Mouse (Mus musculus) liver, embryonic 11.5 days (tissue): ENCODE data around the gene Nup160. TPM values are rescaled to one million over a fixed set of nuclear protein-coding genes. Genes with fewer than 3 reads are reported as not detected.
A peak's percentile ranks its signal among the peaks of the same experiment; 100 is the strongest.

ENCODE experiments used
- ATAC-seq: fragments of 200-750 bp; cut with Nextera tagmentation; replicated peaks from 2 replicates; pipeline ENCODE4 v1.8.0; 2017; ENCODE audit warnings: moderate number of reproducible peaks, mild to moderate bottlenecking, moderate TSS enrichment, moderate library complexity; ENCODE audit not compliant: low FRiP score
- DNase-seq: peaks from one replicate; pipeline ENCODE4 v3.0.0-alpha.2; 2017; ENCODE audit warnings: low spot score
- H3K27ac ChIP-seq: fragments of 300-500 bp; sonication (generic); 2 replicates; pipeline ENCODE4 v1.5.1; 2014; ENCODE audit warnings: mild to moderate bottlenecking, low read depth, low read length, control low read depth
- H3K27me3 ChIP-seq: fragments of 300-500 bp; sonication (generic); replicated peaks from 2 replicates; pipeline ENCODE4 v1.6.1; 2014; ENCODE audit warnings: low read length, mixed read lengths; ENCODE audit not compliant: control insufficient read depth, insufficient read depth
- H3K36me3 ChIP-seq: fragments of 300-500 bp; sonication (generic); 2 replicates; pipeline ENCODE4 v1.6.1; 2014; ENCODE audit warnings: mild to moderate bottlenecking, low read length, moderate library complexity, mixed read lengths; ENCODE audit not compliant: control insufficient read depth, insufficient read depth
- H3K4me1 ChIP-seq: fragments of 300-500 bp; sonication (generic); replicated peaks from 2 replicates; pipeline ENCODE4 v1.6.1; 2014; ENCODE audit warnings: low read length, mixed read lengths; ENCODE audit not compliant: control insufficient read depth, insufficient read depth
- H3K4me2 ChIP-seq: fragments of 300-500 bp; sonication (generic); 2 replicates; pipeline ENCODE4 v1.6.1; 2014; ENCODE audit warnings: mild to moderate bottlenecking, control low read depth, moderate library complexity
- H3K4me3 ChIP-seq: fragments of 300-500 bp; sonication (generic); 2 replicates; pipeline ENCODE4 v1.5.1; 2014; ENCODE audit warnings: low read depth, low read length, control low read depth
- H3K9ac ChIP-seq: fragments of 300-500 bp; sonication (generic); 2 replicates; pipeline ENCODE4 v1.6.1; 2014; ENCODE audit warnings: low read depth, low read length, control low read depth
- H3K9me3 ChIP-seq: fragments of 300-500 bp; sonication (generic); 2 replicates; pipeline ENCODE4 v1.6.1; 2016; ENCODE audit warnings: low read length, inconsistent platforms, mixed read lengths; ENCODE audit not compliant: control insufficient read depth
- WGBS: fragments of 180-500 bp; shearing (Covaris S2); extraction: QIAGEN DNeasy Blood & Tissue Kit; methylation state at CpG from one replicate; pipeline ENCODE4 v1.1.7; 2014; 5-methylcytosine and 5-hydroxymethylcytosine counted together
- polyA plus RNA-seq: library from polyadenylated mRNA; unstranded; fragments of >200 nt; fragmentation: Nextera tagmentation; extraction: Ambion mirVana; gene quantifications from 2 replicates; pipeline ENCODE4 v1.2.1, GENCODE M21; 2014

The Nup160 gene
- polyA plus RNA-seq = 83.8 and 88.0 TPM in 2 replicates

GRCm38 (mm10) chr2:90677007-90677406 lies at the start of gene Nup160:
Gene Nup160 (plus strand): TSS chr2:90677215.
- Histone ChIP-seq H3K9me3 (no peaks in the 10 kb centered on the region), H3K36me3 (no peaks in the 10 kb centered on the region), H3K27ac (no peak within 1 kb of the TSS), H3K9ac (no peak within 1 kb of the TSS), H3K4me3 (0 out of 2 replicates have a peak within 1 kb of the TSS, but pooled peaks have one; percentile 96), H3K4me2 (no peak within 1 kb of the TSS; the same call in 1 of the 2 replicates), H3K27me3 (no peaks in the 10 kb centered on the region), H3K4me1 (peaks cover 7% of the 10 kb centered on the region)
- 81% methylated on average over 8 of the region's 8 CpGs for WGBS
- DNase-seq (no peak), ATAC-seq (no peak)

GRCm38 (mm10) chr2:90628261-90628660 lies 48.8 kb upstream of the Nup160 start:
- H3K4me1 ChIP-seq = no peaks in the 10 kb centered on the region
- no peak for DNase-seq
- WGBS = 84% methylated on average over 5 of the region's 5 CpGs

GRCm38 (mm10) chr2:90629552-90629951 lies 47.5 kb upstream of the Nup160 start:
- ATAC-seq (no peak), DNase-seq (no peak)
- 50% methylated on average over 2 of the region's 2 CpGs for WGBS
- H3K4me1 ChIP-seq = no peaks in the 10 kb centered on the region
- H3K9ac ChIP-seq = no peak overlapping the region
- no peak overlapping the region for H3K4me3 ChIP-seq
- no peaks in the 10 kb centered on the region for H3K27me3 ChIP-seq
- H3K4me2 ChIP-seq = no peak overlapping the region
- no peaks in the 10 kb centered on the region for H3K9me3 ChIP-seq
- H3K36me3 ChIP-seq = no peaks in the 10 kb centered on the region
- no peak overlapping the region for H3K27ac ChIP-seq

More at GRCm38 (mm10) chr2:90628261-90628660, 48.8 kb upstream of the Nup160 start:
- ATAC-seq = no peak
- Histone ChIP-seq H3K27me3 (no peaks in the 10 kb centered on the region), H3K9ac (no peak overlapping the region), H3K36me3 (no peaks in the 10 kb centered on the region), H3K9me3 (no peaks in the 10 kb centered on the region), H3K4me3 (no peak overlapping the region), H3K27ac (no peak overlapping the region), H3K4me2 (no peak overlapping the region)

- 72% methylated on average over 16 of the region's 16 CpGs for WGBS
- H3K36me3 ChIP-seq = no peaks in the 10 kb centered on the region
- H3K9me3 ChIP-seq = no peaks in the 10 kb centered on the region
- H3K27ac ChIP-seq = no peak overlapping the region
- no peak for DNase-seq
- H3K4me3 ChIP-seq = no peak overlapping the region
- H3K4me1 ChIP-seq = no peaks in the 10 kb centered on the region
- H3K9ac ChIP-seq = no peak overlapping the region
- no peak for ATAC-seq
- H3K27me3 ChIP-seq = no peaks in the 10 kb centered on the region
- no peak overlapping the region for H3K4me2 ChIP-seq
Observed at GRCm38 (mm10) chr2:90631938-90632733, 44.9 kb upstream of the Nup160 start.

GRCm38 (mm10) chr2:90634671-90635070 lies 42.3 kb upstream of the Nup160 start:
- H3K4me1 ChIP-seq = peaks cover 9% of the 10 kb centered on the region
- no peak overlapping the region for H3K4me2 ChIP-seq
- ATAC-seq (no peak), DNase-seq (no peak)
- H3K27me3 ChIP-seq = no peaks in the 10 kb centered on the region
- no peaks in the 10 kb centered on the region for H3K36me3 ChIP-seq
- H3K9me3 ChIP-seq = no peaks in the 10 kb centered on the region
- H3K4me3 ChIP-seq = no peak overlapping the region
- no peak overlapping the region for H3K27ac ChIP-seq
- H3K9ac ChIP-seq = no peak overlapping the region

GRCm38 (mm10) chr2:90635085-90635723 lies 41.8 kb upstream of the Nup160 start:
- Histone ChIP-seq H3K9me3 (no peaks in the 10 kb centered on the region), H3K4me2 (no peak overlapping the region), H3K27ac (no peak overlapping the region), H3K4me3 (no peak overlapping the region), H3K9ac (no peak overlapping the region), H3K4me1 (peaks cover 14% of the 10 kb centered on the region), H3K27me3 (no peaks in the 10 kb centered on the region), H3K36me3 (no peaks in the 10 kb centered on the region)
- 56% methylated on average over 7 of the region's 7 CpGs for WGBS
- no peak for DNase-seq
- ATAC-seq = no peak

GRCm38 (mm10) chr2:90636853-90637252 lies 40.2 kb upstream of the Nup160 start:
- H3K9me3 ChIP-seq = no peaks in the 10 kb centered on the region
- DNase-seq (no peak), ATAC-seq (no peak)
- H3K4me1 ChIP-seq = peaks cover 26% of the 10 kb centered on the region
- H3K4me3 ChIP-seq = no peak overlapping the region
- WGBS = 79% methylated on average over 7 of the region's 7 CpGs
- H3K36me3 ChIP-seq = no peaks in the 10 kb centered on the region
- H3K9ac ChIP-seq = no peak overlapping the region
- no peak overlapping the region for H3K27ac ChIP-seq
- no peak overlapping the region for H3K4me2 ChIP-seq
- no peaks in the 10 kb centered on the region for H3K27me3 ChIP-seq

- H3K36me3 ChIP-seq = no peaks in the 10 kb centered on the region
- no peaks in the 10 kb centered on the region for H3K27me3 ChIP-seq
- peaks cover 26% of the 10 kb centered on the region for H3K4me1 ChIP-seq
- H3K9me3 ChIP-seq = no peaks in the 10 kb centered on the region
- ATAC-seq (0 out of 2 replicates have a peak, but pooled peaks have one; percentile 21), DNase-seq (no peak)
- no peak overlapping the region for H3K9ac ChIP-seq
- no peak overlapping the region for H3K4me3 ChIP-seq
- H3K4me2 ChIP-seq = no peak overlapping the region; the same call in 1 of the 2 replicates
- no peak overlapping the region for H3K27ac ChIP-seq
- 40% methylated on average over 8 of the region's 8 CpGs for WGBS
Observed at GRCm38 (mm10) chr2:90638986-90639746, 37.8 kb upstream of the Nup160 start.
